Mouse (Mus musculus) lung, adult 2 months (tissue): ENCODE data around the gene Ring1.

ENCODE experiments used
- CTCF ChIP-seq: fragments of 200-500 bp; IDR thresholded peaks from 2 replicates; pipeline ENCODE4 v1.5.1; 2011; ENCODE audit warnings: mild to moderate bottlenecking, low read length, control low read depth; ENCODE audit not compliant: insufficient read depth
- POLR2A ChIP-seq: fragments of 200-500 bp; IDR thresholded peaks from 2 replicates; pipeline ENCODE4 v1.6.1; 2011; ENCODE audit warnings: low read depth, mild to moderate bottlenecking, control low read depth, low read length, borderline replicate concordance; ENCODE audit errors: extremely low read depth

DNA sequence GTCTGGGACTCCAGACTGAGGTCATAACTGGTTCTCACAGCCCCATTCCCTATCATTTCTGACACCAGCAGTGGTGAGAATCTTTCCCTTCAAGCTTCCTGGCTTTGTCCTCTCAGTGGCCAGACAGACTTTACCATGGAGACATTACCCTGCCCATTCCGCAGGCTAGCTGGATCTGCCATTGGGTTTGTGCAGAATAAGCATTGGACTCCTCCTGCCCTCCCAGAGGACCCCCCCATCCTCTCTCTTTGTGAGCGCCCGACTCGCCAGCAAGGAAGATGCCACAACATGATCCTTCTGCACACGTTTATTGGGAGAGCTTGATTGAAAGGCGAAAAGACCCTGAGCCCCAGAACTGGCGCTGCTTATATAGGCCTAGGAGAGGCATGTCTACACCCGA, 11.0 kb downstream of the Ring1 start:
- TF ChIP-seq POLR2A (no peak), CTCF (no peak)
